Mouse (Mus musculus) bone marrow, adult 2 months (tissue): ENCODE results near the gene Mlf2. TPM values are rescaled to one million over a fixed set of nuclear protein-coding genes. Genes with fewer than 3 reads are reported as not detected.
A peak's percentile ranks its signal among the peaks of the same experiment; 100 is the strongest.

Experiments
- H3K27ac ChIP-seq: fragments of 200-500 bp; 2 replicates; pipeline ENCODE4 v1.5.1; 2012; ENCODE audit warnings: low read depth, mild to moderate bottlenecking, control low read depth, inconsistent platforms, low read length; ENCODE audit not compliant: control insufficient read depth, poor library complexity, insufficient read depth
- H3K4me1 ChIP-seq: fragments of 200-500 bp; 2 replicates; pipeline ENCODE4 v1.6.1; 2011; ENCODE audit warnings: low read length; ENCODE audit not compliant: control insufficient read depth, insufficient read depth
- H3K4me3 ChIP-seq: fragments of 200-500 bp; replicated peaks from 2 replicates; pipeline ENCODE3; 2011; ENCODE audit warnings: mild to moderate bottlenecking, low read depth, low read length, control low read depth; ENCODE audit not compliant: control insufficient read depth
- CTCF ChIP-seq: fragments of 200-500 bp; IDR thresholded peaks from 2 replicates; pipeline ENCODE4 v1.5.1; 2011; ENCODE audit warnings: low read length, control low read depth; ENCODE audit not compliant: control insufficient read depth, insufficient read depth
- POLR2A ChIP-seq: fragments of 200-500 bp; IDR thresholded peaks from 2 replicates; pipeline ENCODE4 v1.6.1; 2011; ENCODE audit warnings: low read depth, mild to moderate bottlenecking, control low read depth, low read length, borderline replicate concordance; ENCODE audit not compliant: control insufficient read depth
- WGBS: fragments of 180-500 bp; shearing (Covaris S2); methylation state at CpG from one replicate; pipeline ENCODE4 v1.1.7; 2018; 5-methylcytosine and 5-hydroxymethylcytosine counted together
- polyA plus RNA-seq: library from polyadenylated mRNA; stranded (reverse); fragments of >200 nt; gene quantifications from 2 replicates; pipeline ENCODE4 v1.2.4, GENCODE M21; 2011; ENCODE audit warnings: low replicate concordance; ENCODE audit not compliant: missing spikeins, insufficient read depth, insufficient read length

Mlf2 gene
- polyA plus RNA-seq, 1 experiment = 74.0 TPM

GRCm38 (mm10) chr6:124921539-124921938 lies 9.6 kb upstream of the Mlf2 start:
- no peaks in the 10 kb centered on the region; the same call in 1 of the 2 replicates for H3K4me1 ChIP-seq
- WGBS = 28% methylated on average over 4 of the region's 4 CpGs
- TF ChIP-seq CTCF = no peak
- no peak for TF ChIP-seq POLR2A
- H3K27ac ChIP-seq = no peak overlapping the region
- H3K4me3 ChIP-seq = no peak overlapping the region

GRCm38 (mm10) chr6:124925173-124925793 lies 5.9 kb upstream of the Mlf2 start:
- TF ChIP-seq CTCF = no peak
- TF ChIP-seq POLR2A = no peak
- Histone ChIP-seq H3K4me3 (no peak overlapping the region), H3K4me1 (no peaks in the 10 kb centered on the region; the same call in 1 of the 2 replicates), H3K27ac (no peak overlapping the region)
- WGBS = 60% methylated on average over 12 of the region's 12 CpGs

- Histone ChIP-seq H3K4me3 (no peak overlapping the region), H3K27ac (no peak overlapping the region), H3K4me1 (no peaks in the 10 kb centered on the region; the same call in 1 of the 2 replicates)
- TF ChIP-seq POLR2A (no peak), CTCF (no peak)
- WGBS = 30% methylated on average over 5 of the region's 5 CpGs
Measured at GRCm38 (mm10) chr6:124925941-124926340, 5.2 kb upstream of the Mlf2 start.

- no peaks in the 10 kb centered on the region; the same call in 1 of the 2 replicates for H3K4me1 ChIP-seq
- TF ChIP-seq CTCF = no peak
- TF ChIP-seq POLR2A = no peak
- H3K27ac ChIP-seq = no peak overlapping the region
- WGBS = 78% methylated on average over 1 of the region's 1 CpGs
- no peak overlapping the region for H3K4me3 ChIP-seq
Measured at GRCm38 (mm10) chr6:124930231-124930630, 955 bp upstream of the Mlf2 start.

- Histone ChIP-seq H3K27ac (peak overlapping the region; percentile 89), H3K4me1 (no peaks in the 10 kb centered on the region; the same call in 1 of the 2 replicates), H3K4me3 (peak overlapping the region; percentile 83)
- TF ChIP-seq CTCF (no peak), POLR2A (no peak)
- 3% methylated on average over 48 of the region's 48 CpGs for WGBS
Measured at GRCm38 (mm10) chr6:124931525-124932313, 533 bp downstream of the Mlf2 start.

GRCm38 (mm10) chr6:124932314-124932695 lies 1.1 kb downstream of the Mlf2 start:
- peak overlapping the region; percentile 83 for H3K4me3 ChIP-seq
- H3K27ac ChIP-seq = no peak overlapping the region
- H3K4me1 ChIP-seq = no peaks in the 10 kb centered on the region; the same call in 1 of the 2 replicates
- no peak for TF ChIP-seq POLR2A
- no peak for TF ChIP-seq CTCF
- WGBS = 80% methylated on average over 12 of the region's 12 CpGs

- Histone ChIP-seq H3K4me3 (no peak overlapping the region), H3K4me1 (no peaks in the 10 kb centered on the region; the same call in 1 of the 2 replicates), H3K27ac (no peak overlapping the region)
- WGBS = 85% methylated on average over 3 of the region's 3 CpGs
- TF ChIP-seq POLR2A = no peak
- no peak for TF ChIP-seq CTCF
Measured at GRCm38 (mm10) chr6:124933127-124933526, 1.9 kb downstream of the Mlf2 start.

- no peak for TF ChIP-seq POLR2A
- no peak for TF ChIP-seq CTCF
- WGBS = 86% methylated on average over 7 of the region's 7 CpGs
- Histone ChIP-seq H3K4me3 (no peak overlapping the region), H3K4me1 (no peaks in the 10 kb centered on the region; the same call in 1 of the 2 replicates), H3K27ac (no peak overlapping the region)
Measured at GRCm38 (mm10) chr6:124934670-124935069, 3.5 kb downstream of the Mlf2 start.

- Histone ChIP-seq H3K4me1 (no peaks in the 10 kb centered on the region; the same call in 1 of the 2 replicates), H3K27ac (no peak overlapping the region), H3K4me3 (no peak overlapping the region)
- WGBS = 72% methylated on average over 1 of the region's 1 CpGs
- TF ChIP-seq CTCF (no peak), POLR2A (no peak)
Measured at GRCm38 (mm10) chr6:124936681-124937080, 5.5 kb downstream of the Mlf2 start.
